Mouse (Mus musculus) embryonic fibroblast, embryonic 13.5 days (primary cell): Measurements from ENCODE around the gene Scn1b. TPM values are rescaled to one million over a fixed set of nuclear protein-coding genes. Genes with fewer than 3 reads are reported as not detected.

Experiments used
- H3K27ac ChIP-seq: 2 replicates; pipeline ENCODE4 v1.5.1; 2012; ENCODE audit warnings: low read length, control low read depth, inconsistent platforms; ENCODE audit not compliant: insufficient read depth
- H3K4me1 ChIP-seq: 2 replicates; pipeline ENCODE4 v1.6.1; 2011; ENCODE audit warnings: low read length; ENCODE audit not compliant: control insufficient read depth, insufficient read depth
- H3K4me3 ChIP-seq: 2 replicates; pipeline ENCODE4 v1.5.1; 2011; ENCODE audit warnings: mild to moderate bottlenecking, control low read depth, low read length; ENCODE audit not compliant: insufficient read depth
- CTCF ChIP-seq: IDR thresholded peaks from 2 replicates; pipeline ENCODE4 v1.5.1; 2011; ENCODE audit warnings: mild to moderate bottlenecking, control low read depth, low read length, moderate library complexity, borderline replicate concordance; ENCODE audit not compliant: insufficient read depth
- POLR2A ChIP-seq: IDR thresholded peaks from 2 replicates; pipeline ENCODE4 v1.6.1; 2011; ENCODE audit warnings: low read depth, mild to moderate bottlenecking, control low read depth, low read length, moderate library complexity
- polyA plus RNA-seq: library from polyadenylated mRNA; stranded (reverse); fragments of >200 nt; gene quantifications from 2 replicates; pipeline ENCODE4 v1.2.4, GENCODE M21; 2011; ENCODE audit warnings: low read depth; ENCODE audit not compliant: missing spikeins, insufficient read length

Scn1b gene
- polyA plus RNA-seq, 1 experiment = 40.8 TPM

DNA sequence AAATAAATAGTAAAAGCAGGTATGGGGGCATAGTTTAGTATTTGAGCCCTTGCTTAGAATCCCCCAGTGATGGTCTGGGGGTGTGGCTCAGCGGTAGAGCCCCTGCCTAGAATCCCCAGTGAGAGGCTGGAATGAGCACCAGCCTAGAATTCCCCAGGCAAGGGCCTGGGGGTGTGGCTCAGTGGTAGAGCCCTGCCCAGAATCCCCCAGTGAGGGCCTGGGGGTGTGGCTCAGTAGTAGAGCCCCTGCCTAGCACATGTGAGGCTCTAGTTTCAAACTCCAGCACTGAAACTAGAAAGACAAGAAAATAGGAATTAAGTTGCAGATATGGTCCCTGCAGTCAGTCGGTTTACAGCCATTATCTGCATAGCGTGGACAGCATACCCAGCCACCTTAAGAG, 35.0 kb upstream of the Scn1b start:
- TF ChIP-seq POLR2A = no peak
- TF ChIP-seq CTCF = no peak

DNA sequence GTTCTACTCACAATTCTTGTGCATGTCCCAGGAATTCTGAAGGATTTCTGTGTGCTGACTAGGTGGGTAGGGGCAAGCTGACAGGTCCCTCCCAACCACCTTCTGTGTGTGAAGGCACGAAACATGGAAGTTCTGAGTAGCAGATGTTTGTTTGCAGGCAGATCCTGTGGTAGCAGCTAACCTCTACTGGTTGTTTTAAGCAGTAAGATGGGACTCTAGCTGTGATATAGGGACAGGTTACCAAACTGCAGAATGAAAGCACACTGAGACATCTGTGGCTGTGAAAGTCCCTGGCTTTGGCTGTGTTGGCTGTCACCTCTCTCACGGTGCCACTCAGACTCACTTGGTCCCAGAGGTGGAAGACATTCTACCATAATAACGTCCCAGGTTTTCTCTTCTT, 34.4 kb upstream of the Scn1b start:
- Histone ChIP-seq H3K27ac (no peak overlapping the region), H3K4me3 (no peak overlapping the region), H3K4me1 (no peaks in the 10 kb centered on the region)
- TF ChIP-seq POLR2A (no peak), CTCF (no peak)

More for the DNA sequence above, 35.0 kb upstream of the Scn1b start:
- H3K4me1 ChIP-seq = no peaks in the 10 kb centered on the region
- H3K4me3 ChIP-seq = no peak overlapping the region
- H3K27ac ChIP-seq = no peak overlapping the region

DNA sequence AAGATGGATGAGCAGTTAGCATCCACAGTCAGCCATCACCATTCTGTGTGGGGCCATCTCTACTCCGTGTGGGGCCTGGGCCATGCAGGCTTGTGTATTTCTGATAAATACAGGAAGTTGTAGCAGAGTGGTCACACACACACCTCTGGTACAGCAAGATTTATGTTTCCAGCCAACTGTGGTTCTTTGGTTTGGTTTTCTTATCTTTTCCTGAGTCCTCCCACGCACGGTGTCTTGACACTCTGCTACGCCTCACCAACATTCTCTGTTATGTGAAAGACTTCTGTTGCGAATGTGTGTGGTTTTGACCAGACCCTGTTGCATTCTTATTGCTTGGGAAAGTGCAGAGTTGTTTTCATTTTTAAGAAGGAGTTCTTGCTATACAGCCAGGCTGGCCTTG, 34.0 kb upstream of the Scn1b start:
- H3K4me3 ChIP-seq = no peak overlapping the region
- H3K27ac ChIP-seq = no peak overlapping the region
- no peaks in the 10 kb centered on the region for H3K4me1 ChIP-seq
- TF ChIP-seq POLR2A = no peak
- no peak for TF ChIP-seq CTCF

DNA sequence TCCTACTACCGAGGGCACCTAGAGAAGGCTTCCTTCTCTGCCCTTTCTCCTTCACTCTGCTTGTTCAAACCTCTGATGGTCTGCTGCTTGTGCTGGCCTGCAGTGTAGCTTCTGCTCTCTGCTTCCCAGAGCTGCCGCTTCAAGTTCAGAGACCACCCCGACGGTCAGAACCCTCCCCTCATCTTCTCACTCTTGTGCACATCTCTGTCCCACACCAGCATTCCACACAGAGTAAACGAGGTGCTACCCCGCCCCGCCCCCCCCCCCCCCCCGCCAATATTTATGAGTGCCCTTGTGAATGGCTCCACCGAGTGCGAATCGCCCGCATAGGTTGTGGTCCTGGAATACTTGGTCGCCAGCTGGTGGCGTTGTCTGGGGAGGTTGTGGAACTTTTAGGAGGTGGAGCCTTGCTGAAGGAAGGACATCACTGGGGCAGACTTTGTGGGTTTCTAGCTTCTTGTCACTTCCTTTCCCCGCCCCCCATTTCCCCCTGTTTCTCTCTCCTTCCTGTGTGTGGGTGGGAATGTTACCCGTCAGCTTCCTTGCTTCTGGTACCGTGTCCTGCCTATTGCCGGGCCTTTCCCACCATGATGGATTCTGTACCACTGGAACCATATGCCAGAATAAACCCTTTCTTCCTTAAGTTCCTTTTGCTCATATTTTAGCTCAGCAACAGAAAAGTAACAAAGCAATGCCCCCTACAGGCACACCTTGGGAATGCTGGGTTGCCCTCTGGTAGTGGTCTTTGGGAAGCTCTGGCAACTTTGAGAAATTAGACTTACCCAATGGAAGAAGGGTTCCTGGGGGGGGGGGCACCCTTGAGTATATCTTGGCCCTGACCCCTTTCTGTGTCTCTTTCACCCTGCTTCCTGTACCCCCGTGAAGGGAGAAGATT, 29.5 kb upstream of the Scn1b start:
- TF ChIP-seq POLR2A = no peak
- TF ChIP-seq CTCF = no peak
- no peaks in the 10 kb centered on the region for H3K4me1 ChIP-seq
- H3K27ac ChIP-seq = no peak overlapping the region
- H3K4me3 ChIP-seq = no peak overlapping the region

DNA sequence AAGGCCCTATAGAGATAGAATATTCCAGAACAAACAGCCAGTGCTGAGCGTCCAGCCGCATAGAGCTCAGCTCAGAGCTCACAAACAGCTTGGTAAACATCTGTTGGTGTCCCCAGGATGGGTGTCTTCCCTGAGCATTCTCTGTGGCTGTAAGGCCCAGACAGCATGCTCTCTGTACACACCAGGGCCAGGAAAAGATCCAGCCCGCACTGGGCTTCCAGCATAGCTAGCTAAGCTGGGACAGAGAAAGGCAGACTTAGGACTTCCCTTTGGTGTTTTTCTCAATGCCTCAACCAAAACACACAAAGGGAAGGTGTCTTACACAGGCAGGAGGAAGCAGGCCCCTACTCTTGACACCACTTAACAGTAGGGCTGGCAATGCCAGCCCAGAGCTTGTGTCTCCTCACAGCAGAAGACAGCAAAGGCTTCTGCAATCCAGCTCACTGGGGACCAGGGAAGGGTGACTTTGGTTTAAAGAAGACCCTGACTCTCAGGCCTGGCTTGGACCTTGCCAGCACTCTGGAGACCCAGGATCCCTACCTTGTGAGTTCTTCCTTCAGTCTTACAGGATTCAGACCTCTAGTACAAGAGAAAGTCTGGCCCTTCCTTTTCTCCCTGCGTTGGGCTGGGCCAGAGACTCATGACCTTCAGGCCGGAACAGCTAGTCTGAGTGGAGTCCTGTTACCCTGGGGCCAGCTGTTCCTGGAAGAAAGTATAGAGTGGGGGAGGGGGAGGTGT, 28.7 kb upstream of the Scn1b start, which contains the start of gene Gramd1a:
Gene Gramd1a (minus strand): TSS at position 601 of the 738 bp plus-strand sequence.
- Histone ChIP-seq H3K27ac (no peak within 1 kb of the TSS), H3K4me3 (no peak within 1 kb of the TSS), H3K4me1 (no peaks in the 10 kb centered on the region)
- TF ChIP-seq POLR2A (no peak), CTCF (no peak)

DNA sequence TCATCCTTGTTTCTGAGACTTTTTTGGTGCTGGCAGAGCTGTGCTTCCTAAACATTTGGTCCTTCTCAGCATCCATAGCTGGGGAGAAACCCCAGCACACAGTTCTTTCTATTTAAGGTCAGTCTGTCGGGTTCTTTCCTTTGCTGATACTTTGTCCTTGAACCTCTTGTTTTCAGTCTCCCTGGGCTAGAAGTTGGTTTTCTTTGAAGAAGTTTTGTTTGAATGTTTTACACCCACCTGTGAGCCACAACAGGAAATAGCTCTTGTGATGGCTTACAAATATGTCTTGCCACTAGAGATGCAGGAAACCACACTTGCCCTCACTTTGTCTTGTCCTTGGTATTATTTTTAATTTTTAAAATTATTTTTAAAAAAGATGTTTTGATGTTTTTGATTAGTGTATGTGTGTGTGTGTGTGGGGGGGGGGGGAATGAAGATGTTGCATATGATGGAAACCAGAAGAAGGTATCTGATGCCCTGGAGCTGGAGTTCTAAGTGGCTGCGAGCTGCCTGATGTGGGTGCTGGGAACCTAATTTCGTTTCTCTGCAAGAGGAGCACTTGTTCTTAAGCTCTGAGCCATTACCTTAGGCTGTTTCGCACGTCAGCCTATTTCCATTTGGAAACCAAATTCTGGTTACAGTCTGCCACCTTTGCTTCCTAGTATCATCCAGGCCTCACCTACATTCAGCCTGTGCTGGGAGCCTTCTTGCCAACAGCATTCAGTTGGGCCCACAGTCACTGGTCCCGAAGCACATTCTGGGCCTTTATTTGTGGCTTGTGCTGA, 26.9 kb upstream of the Scn1b start:
- TF ChIP-seq POLR2A (no peak), CTCF (no peak)
- Histone ChIP-seq H3K4me1 (no peaks in the 10 kb centered on the region), H3K4me3 (no peak overlapping the region), H3K27ac (no peak overlapping the region)

DNA sequence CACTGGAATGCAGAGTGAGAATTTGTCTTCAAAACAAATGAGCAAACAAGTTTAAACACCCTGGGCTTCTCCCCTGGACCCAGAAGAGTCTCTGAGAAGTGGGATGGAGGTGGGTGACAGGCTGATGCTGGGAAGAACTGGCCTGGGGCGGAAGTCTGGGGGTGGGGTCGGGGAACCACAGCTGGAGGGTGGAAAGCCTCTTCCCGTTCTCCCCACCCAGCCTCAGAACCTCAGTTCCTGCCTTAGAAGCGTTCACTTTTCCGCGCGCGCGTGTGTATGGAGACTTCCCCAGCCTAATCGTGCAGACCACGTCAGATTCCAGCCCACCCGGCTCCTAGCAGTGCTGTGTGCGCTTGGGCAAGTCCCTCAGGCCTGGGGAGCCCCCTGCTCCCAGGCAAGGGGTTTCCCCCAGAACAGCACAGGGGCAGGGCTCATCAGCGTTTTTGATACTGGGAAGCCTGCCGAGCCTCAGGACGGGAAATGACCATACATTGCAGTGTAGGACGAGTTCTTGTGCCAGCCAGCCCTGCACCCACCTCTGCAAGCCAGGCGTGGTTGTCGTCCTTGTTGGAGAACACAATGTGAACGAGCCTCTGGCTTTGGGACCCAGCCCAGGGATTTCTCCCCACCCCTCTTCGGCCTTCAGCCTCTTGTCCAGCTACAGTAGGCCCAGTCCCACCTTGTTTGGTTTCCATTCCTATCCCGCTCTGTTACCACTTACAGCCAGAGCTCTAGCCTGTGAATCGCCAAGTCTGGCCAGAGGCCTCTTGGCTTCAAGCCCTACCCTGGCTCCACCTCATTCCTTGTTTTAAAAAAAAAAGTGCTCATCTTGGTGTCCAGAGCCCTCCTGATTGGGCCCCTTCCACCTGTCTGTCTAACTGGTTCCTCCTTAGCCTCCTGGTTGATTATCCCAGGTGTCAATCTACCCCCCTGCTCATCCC, 24.8 kb upstream of the Scn1b start:
- peak overlapping the region; percentile 33 for H3K4me3 ChIP-seq
- peaks cover 7% of the 10 kb centered on the region; the same call in 1 of the 2 replicates for H3K4me1 ChIP-seq
- H3K27ac ChIP-seq = peak overlapping the region; percentile 83
- TF ChIP-seq CTCF (no peak), POLR2A (peak; percentile 49; the same call in 1 of the 2 replicates)

DNA sequence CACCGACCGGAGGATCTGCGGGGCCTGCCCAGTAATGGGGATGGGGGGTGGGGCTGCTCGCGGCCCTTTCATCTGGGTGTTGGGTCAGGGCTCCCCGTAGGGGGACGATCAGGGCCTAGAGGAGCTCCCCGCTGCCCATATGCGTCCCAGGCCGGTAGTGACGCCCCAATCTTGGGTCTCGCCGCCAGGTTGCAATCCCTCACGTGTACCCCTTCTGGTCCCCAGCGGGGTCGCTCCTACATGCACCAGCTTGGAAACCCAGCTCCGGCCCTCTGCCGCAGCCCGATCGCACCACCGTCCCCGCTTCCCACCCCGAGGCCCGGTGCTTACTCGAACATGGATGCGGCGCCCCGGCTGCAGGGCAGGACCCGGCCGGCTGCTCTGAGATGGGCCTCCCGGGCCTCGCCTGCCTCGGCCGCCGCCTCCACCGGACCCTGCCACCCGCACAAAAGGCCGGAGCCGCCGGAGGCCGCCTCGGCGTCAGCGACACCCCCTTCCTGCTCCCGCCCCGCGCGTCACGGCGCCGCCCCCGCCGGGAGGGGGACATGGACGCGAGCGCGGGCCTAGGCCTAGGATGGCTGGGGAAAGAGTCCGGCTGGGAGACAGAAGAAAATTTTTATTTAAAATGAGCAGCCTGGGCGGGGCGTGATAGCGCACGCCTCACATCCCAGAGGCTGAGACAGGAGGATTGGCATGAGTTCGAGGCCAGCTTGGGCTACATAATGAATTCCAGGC, 23.9 kb upstream of the Scn1b start:
- TF ChIP-seq POLR2A = peak; percentile 78
- TF ChIP-seq CTCF = no peak
- H3K27ac ChIP-seq = peak overlapping the region; percentile 83
- H3K4me1 ChIP-seq = peaks cover 7% of the 10 kb centered on the region; the same call in 1 of the 2 replicates
- peak overlapping the region; percentile 86 for H3K4me3 ChIP-seq
